Mouse (Mus musculus) frontal cortex, postnatal 10 days (tissue): ENCODE results near the gene Gm20683.

Source experiments
- DNase-seq, 2 experiments: peaks; one replicate each; pipeline ENCODE4 v3.0.0; 2022; ENCODE audit warnings: low spot score in 2 of 2, mixed read lengths in 1 of 2

Gene Gm20683

DNA sequence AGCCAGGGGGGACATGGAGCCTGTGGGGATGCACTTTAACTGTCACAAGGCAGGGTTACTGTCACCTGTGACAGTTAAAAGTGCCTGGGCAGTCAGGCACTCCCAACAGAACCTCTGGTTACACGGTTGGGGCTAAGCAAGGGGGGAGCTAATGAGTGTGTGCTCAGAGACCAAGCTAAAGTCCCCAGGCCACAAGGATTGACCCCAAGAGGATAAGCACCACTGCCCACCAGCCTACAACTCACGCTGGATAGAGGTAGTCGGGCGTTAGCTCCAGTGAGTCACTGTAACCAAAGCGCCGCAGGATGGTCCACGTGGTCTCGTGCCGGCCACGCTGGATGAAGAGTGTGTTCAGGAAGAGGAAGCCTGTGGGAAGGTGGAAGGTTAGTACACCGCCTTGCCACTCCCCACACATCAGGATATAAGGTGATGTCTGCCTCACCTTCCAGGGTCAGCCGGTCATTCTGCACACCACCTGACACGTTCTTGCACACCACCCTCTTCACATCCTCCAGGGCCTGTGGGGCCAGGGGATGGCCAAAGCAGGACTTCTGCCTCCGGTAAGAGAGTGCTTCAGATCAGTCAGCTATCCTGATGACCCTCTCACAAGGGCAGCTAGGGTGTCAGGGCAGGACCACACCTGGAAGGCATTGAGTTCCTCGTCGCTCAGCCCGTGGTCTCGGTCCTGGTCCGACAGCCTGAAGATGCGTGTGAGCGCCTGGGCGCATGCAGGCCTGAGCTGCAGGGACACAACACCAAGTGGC lies at the start of gene Gm20683:
Gene Gm20683 (minus strand): TSS at position 647 of the 764 bp plus-strand sequence.
- no peak for DNase-seq

DNA sequence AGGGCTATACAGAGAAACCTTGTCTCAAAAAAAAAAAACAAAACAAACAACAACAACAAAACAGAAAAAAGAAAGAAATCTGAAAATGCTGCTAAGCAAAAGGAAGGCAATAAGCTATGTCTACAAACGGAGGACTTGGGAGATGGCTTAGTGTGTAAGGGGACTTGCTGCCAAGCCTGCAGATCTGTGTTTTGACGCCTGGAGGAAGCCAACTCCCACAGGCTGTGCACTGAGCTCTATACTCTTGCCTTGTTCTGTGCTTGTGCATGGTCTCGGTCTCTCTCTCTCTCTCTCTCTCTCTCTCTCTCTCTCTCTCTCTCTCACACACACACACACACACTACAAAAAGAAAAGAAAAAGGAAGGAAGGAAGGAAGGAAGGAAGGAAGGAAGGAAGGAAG lies 47.3 kb upstream of the Gm20683 start:
- no peak for DNase-seq

DNA sequence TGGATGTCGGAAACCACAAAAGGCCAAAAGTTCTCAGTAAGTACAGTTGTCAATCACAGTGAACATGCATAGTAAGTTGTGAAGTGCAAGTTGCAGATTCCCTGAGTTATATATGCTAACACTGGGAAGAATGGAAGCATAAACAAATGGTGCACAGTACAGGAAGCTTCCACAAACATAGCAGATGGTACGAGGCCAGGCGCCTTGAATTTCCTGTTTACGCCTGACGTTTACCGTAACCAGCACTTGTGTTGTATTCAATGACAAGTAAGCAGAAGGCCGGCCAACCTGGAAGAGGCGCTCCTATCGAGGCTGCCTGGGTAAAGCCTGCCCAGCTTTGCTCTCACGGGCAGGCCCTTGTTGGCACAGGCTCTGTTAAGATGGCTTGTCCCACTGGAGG lies 45.9 kb upstream of the Gm20683 start:
- no peak for DNase-seq

DNA sequence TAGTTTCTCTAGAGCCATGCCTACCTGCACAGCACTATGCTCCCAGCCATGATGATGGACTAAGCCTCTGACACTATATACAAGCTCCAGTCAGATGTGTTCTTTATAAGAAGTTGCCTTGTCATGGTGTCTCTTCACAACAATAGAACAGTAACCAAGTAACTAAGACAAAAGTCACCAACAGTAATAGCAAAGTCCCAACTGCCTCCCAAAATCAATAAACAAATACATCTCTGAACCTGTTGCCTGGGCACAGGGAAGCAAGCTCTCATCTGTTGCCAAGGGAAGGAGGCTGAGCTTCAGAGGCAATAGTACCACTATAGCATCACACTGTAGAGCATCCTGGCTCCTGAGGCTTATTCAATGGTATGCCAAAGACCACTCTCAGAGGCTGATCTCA lies 45.2 kb upstream of the Gm20683 start:
- DNase-seq = no peak

DNA sequence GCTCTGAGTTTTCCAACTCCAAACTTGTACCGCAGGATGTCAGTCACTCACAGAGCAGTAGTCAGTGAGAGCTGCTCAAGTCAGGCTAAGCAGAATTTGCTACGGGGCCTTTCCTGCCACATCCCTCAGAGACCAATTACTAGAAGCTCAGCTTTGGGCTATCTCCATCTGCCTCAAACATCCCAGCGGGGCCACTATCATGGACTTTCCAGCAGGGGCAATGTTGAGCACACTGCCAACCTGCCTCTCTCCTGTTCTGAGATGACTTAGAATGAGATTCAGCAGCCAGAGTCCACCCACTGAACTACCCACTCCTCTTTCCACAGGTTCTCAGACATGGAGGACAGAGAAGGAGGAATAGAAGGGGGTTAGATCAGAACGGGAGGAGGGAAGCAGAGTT lies 44.1 kb upstream of the Gm20683 start:
- no peak for DNase-seq

DNA sequence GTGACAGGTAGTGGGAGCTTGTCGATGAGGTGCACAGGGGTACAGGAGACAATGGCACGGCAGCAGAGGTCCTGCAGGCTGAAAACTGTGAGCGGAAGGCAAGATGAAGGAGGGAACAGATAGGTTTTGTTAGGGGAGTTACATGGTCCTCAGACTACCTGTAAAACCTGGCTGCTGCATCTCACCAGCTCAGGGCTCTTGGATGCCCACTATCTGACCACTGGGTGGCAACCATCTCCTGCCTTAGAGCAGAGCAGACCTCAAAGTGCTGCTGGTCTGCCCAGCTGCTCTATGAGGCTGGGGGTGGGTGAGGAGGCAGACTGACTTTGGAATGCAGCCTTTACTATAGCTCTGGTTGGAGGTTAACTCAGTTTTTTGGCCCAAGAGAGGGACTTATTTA lies 42.3 kb upstream of the Gm20683 start:
- no peak for DNase-seq

DNA sequence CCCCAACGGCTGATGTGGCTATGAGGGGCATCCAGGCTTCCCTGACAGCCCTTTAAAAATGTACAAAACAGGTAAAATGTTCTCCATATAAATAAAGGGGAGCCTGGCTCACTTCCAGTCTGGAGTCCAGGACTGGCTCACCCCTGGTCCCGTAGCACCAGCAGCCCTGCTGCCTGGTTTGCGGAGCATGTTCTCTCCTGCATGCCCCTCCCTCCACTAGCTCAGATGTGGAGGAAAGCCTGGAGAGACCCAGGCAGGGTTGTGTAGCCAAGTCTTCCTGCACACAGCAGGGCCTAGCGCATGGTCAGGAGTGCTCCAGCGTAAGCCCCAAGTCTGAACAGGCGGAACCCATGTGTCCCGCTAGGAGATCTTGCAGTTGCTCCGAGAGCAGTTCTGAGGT lies 41.7 kb upstream of the Gm20683 start:
- no peak for DNase-seq

DNA sequence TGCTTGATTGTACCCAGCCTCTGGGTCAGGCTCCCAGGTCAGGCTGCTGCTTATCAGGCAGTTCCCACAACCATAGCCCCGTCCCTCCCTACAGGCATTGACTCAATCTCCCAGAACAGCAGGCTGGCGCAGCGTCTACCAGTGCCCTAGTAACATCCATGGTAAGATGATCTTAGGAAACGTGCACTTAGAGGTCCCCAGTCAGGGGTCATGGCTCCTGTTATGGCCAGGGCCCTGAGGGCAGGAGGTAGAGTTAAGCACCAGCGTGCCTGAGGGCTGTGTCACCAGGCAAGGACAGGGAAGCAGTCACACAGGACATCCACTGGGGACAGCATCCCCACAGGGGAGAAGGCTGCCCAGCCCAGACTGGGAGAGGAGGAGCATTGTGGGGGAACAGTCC lies 40.7 kb upstream of the Gm20683 start:
- DNase-seq = no peak

DNA sequence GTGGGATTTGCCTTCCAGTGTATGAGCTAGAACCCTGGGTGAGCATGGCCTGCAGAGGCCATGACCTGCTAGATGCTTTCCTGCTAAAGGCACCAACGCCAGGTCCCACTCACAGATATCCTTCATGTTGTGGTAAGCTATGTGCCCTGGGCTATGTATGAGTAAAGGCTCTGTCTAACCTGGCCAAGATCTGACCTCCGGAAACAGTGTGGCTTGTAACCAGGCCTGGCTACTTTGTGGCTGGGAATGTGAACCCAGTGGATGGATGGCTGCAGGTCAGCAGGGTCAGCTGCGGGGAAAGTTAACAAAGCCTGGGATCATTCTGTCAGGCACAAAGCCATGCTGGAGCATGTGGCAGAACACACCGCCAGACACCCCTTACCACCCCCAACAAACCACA lies 40.1 kb upstream of the Gm20683 start:
- no peak for DNase-seq

DNA sequence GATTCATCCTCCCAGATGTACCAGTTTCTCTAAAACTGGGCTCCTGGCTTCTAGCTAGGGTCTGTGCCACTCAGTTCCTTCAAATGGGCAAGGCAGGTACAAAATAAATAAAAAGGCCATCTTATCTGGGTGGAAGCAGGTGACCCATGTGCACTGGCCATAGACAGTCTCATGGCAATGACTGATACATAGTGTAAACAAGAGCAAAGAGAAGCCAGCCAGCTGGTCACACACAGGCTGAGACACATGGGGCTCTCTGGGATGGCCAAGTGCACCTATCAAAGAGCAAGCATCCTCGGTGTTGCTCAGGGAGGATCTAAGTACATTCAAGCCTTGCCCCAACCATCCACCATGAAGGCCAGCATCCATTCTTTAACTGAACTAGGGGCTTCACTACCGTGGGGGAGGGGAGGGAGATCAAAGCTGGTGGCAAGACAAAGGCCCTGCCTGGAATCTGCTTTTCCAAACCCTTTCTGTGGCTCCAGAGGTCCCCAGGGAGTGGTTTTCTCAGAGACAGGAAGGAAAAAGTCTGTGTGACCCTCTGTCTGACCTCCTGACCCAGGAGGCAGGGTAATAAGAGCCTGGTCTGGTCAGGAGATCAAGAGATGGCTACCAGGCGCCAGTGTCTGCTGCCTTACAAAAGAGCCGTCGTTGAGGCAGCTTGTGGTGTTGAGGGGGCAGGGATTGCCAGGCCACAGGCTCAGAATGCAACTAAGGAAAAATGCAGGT lies 39.5 kb upstream of the Gm20683 start:
- no peak for DNase-seq

DNA sequence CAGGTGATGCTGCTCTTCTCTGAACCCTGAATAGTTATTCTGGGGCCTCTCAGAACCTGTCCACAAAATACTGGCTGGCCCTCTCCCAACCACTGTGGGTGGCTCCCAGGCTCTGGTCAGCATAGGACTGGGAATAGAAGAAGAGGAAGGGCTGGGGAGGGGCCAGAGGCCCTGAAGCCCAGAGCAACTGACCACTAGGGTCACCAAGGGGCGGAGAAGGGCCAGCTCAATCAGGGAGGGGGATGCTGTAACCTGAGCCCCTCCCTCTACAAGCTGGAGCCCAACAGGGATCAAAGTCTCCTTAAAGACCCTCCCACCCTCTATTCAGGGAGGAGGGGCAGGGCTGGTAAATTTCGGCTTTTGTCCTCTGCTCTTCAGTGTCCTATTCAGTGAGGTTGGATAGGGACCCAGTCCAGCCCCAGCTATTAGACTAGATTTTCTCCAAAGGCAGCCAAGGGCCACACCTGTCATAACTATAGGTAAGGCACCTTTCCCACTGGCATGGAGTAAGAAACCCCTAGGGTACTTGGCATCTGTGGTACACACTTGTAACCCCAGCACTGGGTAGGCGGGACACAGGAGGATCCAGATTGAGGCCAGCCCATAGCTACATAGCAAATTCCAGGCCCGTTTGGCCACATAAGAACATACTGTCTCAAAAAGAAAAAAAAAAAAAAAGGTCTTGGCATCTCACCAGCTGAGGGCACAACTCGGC lies 38.8 kb upstream of the Gm20683 start, which contains the start of gene Wfikkn1:
Gene Wfikkn1 (minus strand): TSS at position 663 of the 715 bp plus-strand sequence.
- DNase-seq = no peak

DNA sequence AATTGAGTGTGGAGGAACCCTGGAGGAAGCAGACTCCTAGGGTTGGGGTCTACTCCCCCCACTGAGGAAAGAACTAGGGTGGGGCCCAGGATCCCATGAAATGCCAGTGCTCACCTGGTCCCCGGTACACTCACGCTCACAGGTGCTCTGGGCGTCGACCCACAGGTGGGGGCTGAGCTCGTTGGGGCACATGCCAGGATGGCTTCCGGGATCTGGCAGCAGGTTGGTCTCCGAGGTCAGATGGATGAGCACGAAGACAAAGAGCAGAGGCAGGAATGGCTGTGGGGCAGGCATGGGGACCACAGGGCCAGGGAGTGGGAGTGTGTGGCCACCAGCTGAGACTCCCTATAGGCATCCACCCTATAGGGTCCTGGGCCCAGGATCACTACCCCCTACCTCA lies 38.2 kb upstream of the Gm20683 start:
- no peak for DNase-seq

DNA sequence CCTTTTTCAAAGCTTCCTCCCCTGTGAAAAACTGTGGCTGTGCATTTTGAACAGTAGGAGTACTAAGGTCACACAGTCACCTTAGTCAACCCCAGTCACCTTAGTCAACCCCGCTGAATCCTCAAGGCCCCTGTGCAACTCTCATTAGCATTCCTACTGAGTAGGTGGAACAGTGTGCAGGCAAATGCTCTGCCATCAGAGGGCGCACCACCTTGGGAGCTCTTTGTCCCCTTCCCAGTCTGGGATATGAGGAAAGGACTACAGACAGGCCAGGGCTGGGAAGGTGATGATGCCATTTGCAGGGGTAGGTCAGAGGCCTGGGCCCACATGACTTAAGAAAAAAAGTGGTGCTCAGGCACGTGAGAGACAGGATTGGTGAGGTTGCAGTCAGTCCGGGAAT lies 37.7 kb upstream of the Gm20683 start:
- DNase-seq = no peak

DNA sequence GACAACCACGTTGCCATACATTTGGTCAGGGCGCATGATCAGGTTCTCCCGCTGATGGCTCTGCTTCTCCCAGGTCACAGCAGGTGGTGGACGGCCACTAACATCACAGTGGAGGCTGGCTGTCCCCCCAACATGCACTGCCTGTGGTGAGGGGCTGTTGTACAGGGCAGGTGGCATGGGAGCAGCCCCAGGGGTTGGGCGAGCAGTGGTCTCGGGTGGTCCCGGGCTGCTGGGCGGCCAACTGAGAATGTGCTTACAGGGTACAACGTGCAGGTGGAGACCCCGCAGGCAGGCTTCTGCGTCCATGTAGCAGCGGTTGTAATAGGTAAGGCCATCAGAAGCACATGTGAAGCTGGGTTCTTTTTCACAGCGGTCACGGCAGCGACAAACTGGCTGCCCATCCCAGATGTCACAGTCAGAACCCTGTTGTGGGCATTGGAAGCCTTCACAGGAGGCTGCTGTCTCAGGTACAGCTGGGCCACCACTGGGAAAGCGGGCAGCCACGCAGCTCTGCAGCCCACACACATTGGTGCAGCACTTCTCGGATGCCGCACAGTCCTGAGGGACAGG lies 37.1 kb upstream of the Gm20683 start:
- no peak for DNase-seq

DNA sequence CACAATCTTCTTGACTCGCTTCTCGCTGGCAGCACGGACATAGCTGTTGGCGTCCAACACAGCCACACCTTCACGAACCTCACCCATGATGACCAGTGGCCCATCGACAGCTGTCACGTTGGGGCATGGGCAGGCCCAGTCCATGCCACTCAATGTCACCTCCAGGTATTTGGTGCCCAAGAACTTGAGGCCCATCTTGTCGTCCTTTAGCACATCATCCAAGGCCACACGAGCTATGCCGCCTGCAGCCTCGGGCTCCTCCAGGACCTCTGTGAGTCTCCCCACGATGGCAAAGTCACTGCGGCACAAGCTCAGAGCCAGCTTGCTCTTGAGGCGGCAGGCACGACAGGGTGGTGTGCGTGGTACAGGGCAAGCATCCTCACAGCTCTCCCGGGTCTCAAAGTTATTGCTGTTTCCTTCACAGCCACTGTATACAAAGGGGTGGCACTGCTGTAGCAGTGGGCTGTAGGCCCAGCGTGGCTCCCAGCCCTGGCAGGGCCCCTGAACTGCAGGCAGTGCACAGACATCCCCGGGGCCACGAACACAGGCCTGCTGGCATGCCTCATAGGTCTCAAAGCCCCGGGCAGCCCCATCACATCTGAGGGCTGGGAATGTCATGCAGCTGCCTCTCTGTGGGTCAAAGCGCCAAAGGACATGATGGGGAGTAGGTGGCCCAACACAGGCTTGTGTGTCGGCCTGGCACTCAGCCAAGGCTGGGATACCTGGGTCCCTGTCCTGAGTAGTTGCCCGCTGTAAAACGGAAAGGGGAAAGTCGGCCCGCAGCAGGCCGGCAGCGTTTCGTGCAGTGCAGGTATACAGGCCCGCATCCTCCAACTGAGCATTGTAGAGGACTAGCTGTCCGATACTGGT lies 36.4 kb upstream of the Gm20683 start:
- no peak for DNase-seq

DNA sequence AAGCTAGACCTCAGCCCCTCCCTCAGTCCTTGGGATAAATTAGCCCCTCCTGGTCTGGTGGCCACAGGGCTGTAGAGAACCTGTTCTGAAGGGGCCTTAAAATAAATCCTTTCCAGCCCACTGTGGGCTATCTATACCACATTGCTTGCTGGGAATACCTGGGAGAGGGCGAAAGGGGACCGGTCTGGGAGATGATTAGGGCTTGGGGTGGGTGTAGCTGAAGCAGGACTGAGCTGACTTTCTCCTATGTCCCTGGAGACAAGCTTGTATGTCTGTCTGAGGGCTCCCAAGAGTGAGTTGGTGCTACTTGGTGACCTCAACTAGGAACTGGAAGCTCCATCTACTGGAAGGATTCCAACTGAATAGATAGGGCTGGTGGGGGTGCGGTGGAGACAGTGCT lies 35.5 kb upstream of the Gm20683 start:
- DNase-seq = no peak

DNA sequence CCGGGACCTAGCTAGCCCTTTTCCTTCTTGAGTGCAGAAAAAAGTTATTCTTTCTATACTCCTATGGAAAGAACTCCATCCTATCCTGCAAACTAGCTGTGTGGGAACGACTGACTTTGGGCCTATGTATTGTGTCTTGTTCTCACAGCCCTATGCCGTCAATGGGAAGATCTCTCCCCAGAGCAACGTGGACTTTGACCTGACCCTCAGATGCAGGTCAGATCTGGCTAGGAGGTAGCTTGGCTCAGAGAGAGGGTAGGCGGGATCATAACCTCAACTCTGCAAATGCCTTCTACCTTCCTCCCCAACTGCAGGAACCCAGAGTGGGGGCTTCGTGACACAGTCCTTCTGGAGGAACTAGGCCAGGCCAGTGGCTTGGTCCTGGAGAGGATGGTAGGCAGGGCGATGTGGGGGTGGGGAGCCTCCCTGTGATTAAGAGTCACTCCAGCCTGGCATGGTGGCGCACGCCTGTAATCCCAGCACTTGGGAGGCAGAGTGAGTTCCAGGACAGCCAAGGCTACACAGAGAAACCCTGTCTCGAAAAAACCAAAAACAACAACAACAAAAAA lies 34.9 kb upstream of the Gm20683 start:
- DNase-seq = no peak

DNA sequence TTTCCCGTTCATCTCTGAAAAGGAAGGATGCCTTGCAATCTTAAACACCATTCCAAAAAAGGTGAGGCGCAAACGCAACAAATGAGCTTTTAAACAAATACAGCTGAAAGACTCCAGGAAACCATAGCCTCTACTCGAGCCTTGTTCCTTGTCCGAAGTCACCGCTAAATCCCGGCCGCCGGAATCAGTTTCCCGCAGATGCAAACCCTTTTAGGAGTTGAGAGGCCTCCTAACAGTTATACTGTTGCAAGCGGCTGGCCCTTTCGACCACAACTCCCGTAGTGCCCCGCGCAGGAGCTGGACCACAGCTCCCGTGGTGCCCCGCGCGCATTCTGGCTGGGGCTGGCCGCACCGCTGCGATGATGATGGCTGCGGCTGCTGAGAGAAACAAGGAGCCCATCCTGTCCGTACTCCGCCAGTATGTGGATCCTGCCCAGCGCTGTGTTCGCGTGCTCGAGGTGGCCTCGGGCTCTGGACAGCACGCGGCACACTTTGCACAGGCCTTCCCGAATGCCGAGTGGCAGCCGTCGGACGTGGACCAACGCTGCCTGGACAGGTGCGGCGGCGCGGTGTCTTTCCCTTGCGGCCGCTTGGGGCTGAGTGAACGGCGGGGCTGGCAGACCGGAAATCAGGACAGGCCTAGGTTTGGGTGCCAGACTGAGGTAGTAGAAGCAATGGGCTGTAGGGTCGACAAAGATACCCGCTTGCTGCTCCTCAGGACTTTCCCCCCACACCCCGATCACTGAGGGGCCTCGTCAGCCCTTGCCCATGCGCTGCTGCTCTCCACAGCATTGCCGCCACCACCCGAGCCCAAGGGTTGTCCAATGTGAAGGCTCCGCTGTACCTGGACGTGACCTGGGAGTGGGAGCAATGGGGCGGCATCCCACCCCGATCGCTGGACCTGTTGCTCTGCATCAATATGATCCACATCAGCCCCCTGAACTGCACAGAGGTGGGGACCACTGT lies 33.9 kb upstream of the Gm20683 start:
- DNase-seq = peak; percentile 80 to 88

DNA sequence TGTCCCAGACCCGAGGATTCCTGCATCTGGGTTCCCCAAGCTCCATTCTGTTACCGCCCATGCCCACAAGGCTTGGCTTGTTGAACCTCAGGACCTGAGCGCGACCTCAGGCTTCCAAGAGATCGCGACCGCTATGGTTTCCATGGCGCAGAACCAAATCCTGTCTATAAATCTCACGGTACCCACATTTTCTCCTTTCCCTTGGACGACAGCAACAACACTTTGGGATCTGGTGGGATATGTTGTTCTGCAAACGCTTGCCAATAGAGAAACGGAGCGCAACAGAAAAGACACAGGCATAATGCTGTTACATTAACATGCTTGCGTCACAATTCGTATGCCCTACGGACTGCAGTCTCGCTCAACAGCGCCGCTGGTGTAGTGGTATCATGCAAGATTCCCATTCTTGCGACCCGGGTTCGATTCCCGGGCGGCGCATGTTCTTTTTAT lies 33.2 kb upstream of the Gm20683 start, which contains the start of gene Mettl26:
Gene Mettl26 (plus strand): TSS at position 354 of the 450 bp plus-strand sequence.
- DNase-seq = peak; percentile 85 to 95
